Mouse (Mus musculus) bone marrow macrophage, adult 2 months (primary cell): Measurements from ENCODE around the gene Ube2q1.

Experiments
- CTCF ChIP-seq: IDR thresholded peaks from 2 replicates; pipeline ENCODE4 v1.5.1; 2012; ENCODE audit warnings: low read depth, mild to moderate bottlenecking, low read length, moderate library complexity
- POLR2A ChIP-seq: IDR thresholded peaks from 2 replicates; pipeline ENCODE4 v1.6.1; 2012; ENCODE audit warnings: mild to moderate bottlenecking, low read depth, low read length, borderline replicate concordance

GRCm38 (mm10) chr3:89805179-89805578 lies 31.8 kb downstream of the Ube2q1 start:
- TF ChIP-seq POLR2A, result no peak
- TF ChIP-seq CTCF, result no peak
